Mouse (Mus musculus): ENCODE measurements around the gene Snx14. TPM values are rescaled to one million over a fixed set of nuclear protein-coding genes. Genes with fewer than 3 reads are reported as not detected.
A peak's percentile ranks its signal among the peaks of the same experiment; 100 is the strongest.

Gene Snx14
- total and polyA plus RNA-seq, 3 experiments: 11.1 to 83.1 (median 16.9) TPM

DNA sequence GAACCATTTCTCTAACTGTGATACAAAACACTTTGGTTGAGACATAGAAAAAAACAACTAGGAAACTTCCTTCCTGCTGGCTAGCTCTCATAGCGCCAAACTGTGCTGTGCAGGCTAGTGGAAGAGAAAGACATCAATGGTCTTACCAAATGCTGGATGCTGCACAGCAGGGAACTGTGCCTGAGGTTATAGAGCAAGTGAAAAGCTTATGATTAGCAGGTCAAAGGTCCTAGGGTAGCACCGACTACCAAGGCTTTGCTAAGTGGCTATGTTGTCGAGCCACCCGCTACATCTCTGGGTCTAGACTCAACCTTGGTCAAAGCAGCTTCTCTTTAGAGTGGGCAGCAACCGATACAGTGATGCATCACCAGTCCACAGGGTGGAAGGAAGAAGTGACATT is 49.9 kb downstream of the Snx14 start:
- no peak for DNase-seq (ENCODE audit: low read depth, low spot score)
- Histone ChIP-seq H3K9ac (ENCODE audit: control insufficient read depth, low read depth, low read length, poor library complexity, severe bottlenecking) (no peak overlapping the region), H3K4me3 (ENCODE audit: control insufficient read depth in 1 of 2, insufficient read depth in 1 of 2, low read depth in 2 of 2, low read length in 2 of 2) (no peak overlapping the region), H3K79me2 (ENCODE audit: control insufficient read depth, insufficient read depth, low read length, poor library complexity) (no peaks in the 10 kb centered on the region), H3K36me3 (ENCODE audit: control insufficient read depth in 1 of 2, insufficient read depth in 2 of 2, low read length in 2 of 2) (peaks cover 0 to 4% of the 10 kb centered on the region in 2 experiments; a peak in 2 of 4 replicates), H3K27me3 (ENCODE audit: control insufficient read depth in 1 of 2, insufficient read depth in 2 of 2, low read length in 2 of 2) (no peaks in the 10 kb centered on the region), H3K4me1 (ENCODE audit: control insufficient read depth in 1 of 2, insufficient read depth in 2 of 2, low read length in 2 of 2) (no peaks in the 10 kb centered on the region), H3K27ac (ENCODE audit: control insufficient read depth, low read depth, low read length) (no peak overlapping the region), H3K9me3 (replicated peaks; ENCODE audit: insufficient read depth, low read length) (no peaks in the 10 kb centered on the region)
- TF ChIP-seq GATA1 (IDR thresholded peaks at IDR 0.05; ENCODE audit: low read depth, low read length): no peak
- no peak for TF ChIP-seq USF2 (IDR thresholded peaks at IDR 0.05; ENCODE audit: borderline replicate concordance in 1 of 2, insufficient read depth in 1 of 2, low read depth in 1 of 2, low read length in 2 of 2)
- no peak for TF ChIP-seq TAL1 (IDR thresholded peaks at IDR 0.05; ENCODE audit: low read length)
- no peak for TF ChIP-seq ZC3H11A (IDR thresholded peaks at IDR 0.05; ENCODE audit: low read depth, low read length)
- TF ChIP-seq NELFE (IDR thresholded peaks at IDR 0.05; ENCODE audit: low read depth, low read length): no peak
- TF ChIP-seq ELF1 (IDR thresholded peaks at IDR 0.05; ENCODE audit: low read depth, low read length): no peak
- no peak for TF ChIP-seq SIN3A (IDR thresholded peaks at IDR 0.05; ENCODE audit: low read length)
- no peak for TF ChIP-seq MEF2A (IDR thresholded peaks at IDR 0.05; ENCODE audit: extremely low read depth, insufficient replicate concordance, low read depth, low read length, poor library complexity, severe bottlenecking)
- no peak for TF ChIP-seq EP300 (IDR thresholded peaks at IDR 0.05; ENCODE audit: low read depth in 1 of 2, low read length in 2 of 2)
- no peak for TF ChIP-seq KAT2A (conservative IDR thresholded peaks at IDR 0.05; ENCODE audit: low read depth, low read length)
- TF ChIP-seq TCF12 (IDR thresholded peaks at IDR 0.05; ENCODE audit: low read depth, low read length): no peak
- TF ChIP-seq NRF1 (IDR thresholded peaks at IDR 0.05; ENCODE audit: insufficient read depth, low read depth, low read length, poor library complexity, severe bottlenecking): no peak
- TF ChIP-seq GABPA (IDR thresholded peaks at IDR 0.05; ENCODE audit: low read depth, low read length): no peak

DNA sequence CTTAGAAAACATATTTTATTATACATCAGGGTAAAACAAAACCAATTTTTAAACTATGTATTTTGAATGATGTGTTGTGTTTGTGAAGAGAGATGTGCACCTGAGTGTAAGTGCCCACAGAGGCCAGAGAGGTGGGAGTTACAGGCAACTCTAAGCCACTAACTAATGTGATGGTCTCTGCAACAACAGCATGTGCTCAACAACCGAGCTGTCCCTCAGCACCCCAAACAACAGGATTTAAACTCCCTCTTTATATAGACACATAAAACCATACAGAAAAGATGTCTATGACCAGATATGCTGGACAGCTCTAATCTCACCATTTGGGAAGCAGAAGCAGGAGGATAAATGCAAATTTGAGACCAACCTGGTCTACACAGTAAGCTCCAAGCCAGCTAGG is 58.2 kb downstream of the Snx14 start:
- H3K27me3 ChIP-seq (ENCODE audit: control insufficient read depth in 1 of 2, insufficient read depth in 2 of 2, low read length in 2 of 2): no peaks in the 10 kb centered on the region
- TF ChIP-seq KAT2A (conservative IDR thresholded peaks at IDR 0.05; ENCODE audit: low read depth, low read length) (no peak), NRF1 (IDR thresholded peaks at IDR 0.05; ENCODE audit: insufficient read depth, low read depth, low read length, poor library complexity, severe bottlenecking) (no peak), ELF1 (IDR thresholded peaks at IDR 0.05; ENCODE audit: low read depth, low read length) (no peak), TCF12 (IDR thresholded peaks at IDR 0.05; ENCODE audit: low read depth, low read length) (no peak), ZNF384 (IDR thresholded peaks at IDR 0.05; ENCODE audit: low read depth, low read length) (no peak), SMC3 (IDR thresholded peaks at IDR 0.05; ENCODE audit: low read depth, low read length) (no peak), BHLHE40 (IDR thresholded peaks at IDR 0.05; ENCODE audit: borderline replicate concordance, low read depth, low read length) (no peak), MAFK (IDR thresholded peaks at IDR 0.05; ENCODE audit: borderline replicate concordance, low read depth, low read length) (no peak), JUND (IDR thresholded peaks at IDR 0.05; ENCODE audit: low read depth, low read length) (no peak), CHD2 (IDR thresholded peaks at IDR 0.05; ENCODE audit: low read length) (no peak), MAX (IDR thresholded peaks at IDR 0.05; ENCODE audit: low read length) (peak; percentile 30; the same call in 1 of the 2 replicates), HCFC1 (IDR thresholded peaks at IDR 0.05; ENCODE audit: low read depth, low read length) (no peak), TAL1 (IDR thresholded peaks at IDR 0.05; ENCODE audit: low read length) (no peak), SIN3A (IDR thresholded peaks at IDR 0.05; ENCODE audit: low read length) (peak; percentile 53), POLR2AphosphoS5 (IDR thresholded peaks at IDR 0.05; ENCODE audit: borderline replicate concordance, low read depth, low read length) (no peak), EP300 (IDR thresholded peaks at IDR 0.05; ENCODE audit: low read depth in 1 of 2, low read length in 2 of 2) (no peak), ZC3H11A (IDR thresholded peaks at IDR 0.05; ENCODE audit: low read depth, low read length) (no peak), MEF2A (IDR thresholded peaks at IDR 0.05; ENCODE audit: extremely low read depth, insufficient replicate concordance, low read depth, low read length, poor library complexity, severe bottlenecking) (no peak), MXI1 (IDR thresholded peaks at IDR 0.05; ENCODE audit: low read depth, low read length) (peak; percentile 59; the same call in 1 of the 2 replicates), CHD1 (IDR thresholded peaks at IDR 0.05; ENCODE audit: low read depth, low read length) (0 out of 2 replicates have a peak, but pooled peaks have one; percentile 30)
- H3K9ac ChIP-seq (ENCODE audit: control insufficient read depth, low read depth, low read length, poor library complexity, severe bottlenecking): peak overlapping the region; percentile 24; the same call in 1 of the 2 replicates
- no peaks in the 10 kb centered on the region for H3K79me2 ChIP-seq (ENCODE audit: control insufficient read depth, insufficient read depth, low read length, poor library complexity)
- H3K9me3 ChIP-seq (replicated peaks; ENCODE audit: insufficient read depth, low read length): no peaks in the 10 kb centered on the region
- H3K4me3 ChIP-seq (ENCODE audit: control insufficient read depth in 1 of 2, insufficient read depth in 1 of 2, low read depth in 2 of 2, low read length in 2 of 2): no peak overlapping the region
- H3K4me1 ChIP-seq (ENCODE audit: control insufficient read depth in 1 of 2, insufficient read depth in 2 of 2, low read length in 2 of 2): peaks cover 16 to 22% of the 10 kb centered on the region in 2 experiments
- DNase-seq (ENCODE audit: low read depth, low spot score): peak; percentile 55
- H3K36me3 ChIP-seq (ENCODE audit: control insufficient read depth in 1 of 2, insufficient read depth in 2 of 2, low read length in 2 of 2): peaks cover 4 to 24% of the 10 kb centered on the region in 2 experiments
- peak overlapping the region; percentile 92 for H3K27ac ChIP-seq (ENCODE audit: control insufficient read depth, low read depth, low read length)
